Mouse (Mus musculus) heart, embryonic 13.5 days (tissue): ENCODE measurements around the gene Kcnh6. TPM values are rescaled to one million over a fixed set of nuclear protein-coding genes. Genes with fewer than 3 reads are reported as not detected.
"Not testable (repeated sequence)": the region's sequence is repeated elsewhere in the genome, so short reads cannot be mapped to it uniquely, and the experiment has no call there.

Source experiments
- ATAC-seq: fragments of 200-750 bp; cut with Nextera tagmentation; 2 replicates; pipeline ENCODE4 v1.8.0; 2017; ENCODE audit warnings: moderate TSS enrichment; ENCODE audit not compliant: insufficient number of reproducible peaks, low FRiP score, low TSS enrichment; ENCODE audit errors: extremely low read depth
- H3K27ac ChIP-seq: fragments of 300-500 bp; sonication (generic); replicated peaks from 2 replicates; pipeline ENCODE4 v1.5.1; 2015; ENCODE audit warnings: moderate library complexity, mild to moderate bottlenecking, inconsistent platforms
- H3K27me3 ChIP-seq: fragments of 300-500 bp; sonication (generic); replicated peaks from 2 replicates; pipeline ENCODE4 v1.6.1; 2015; ENCODE audit warnings: mild to moderate bottlenecking, inconsistent platforms
- H3K36me3 ChIP-seq: fragments of 300-500 bp; sonication (generic); 2 replicates; pipeline ENCODE4 v1.6.1; 2015; ENCODE audit warnings: mild to moderate bottlenecking, inconsistent platforms
- H3K4me1 ChIP-seq: fragments of 300-500 bp; sonication (generic); 2 replicates; pipeline ENCODE4 v1.6.1; 2015; ENCODE audit warnings: inconsistent platforms
- H3K4me2 ChIP-seq: fragments of 300-500 bp; sonication (generic); 2 replicates; pipeline ENCODE4 v1.6.1; 2015; ENCODE audit warnings: inconsistent platforms, mild to moderate bottlenecking, moderate library complexity
- H3K4me3 ChIP-seq: fragments of 300-500 bp; sonication (generic); 2 replicates; pipeline ENCODE4 v1.5.1; 2015; ENCODE audit warnings: moderate library complexity, mild to moderate bottlenecking, inconsistent platforms
- H3K9ac ChIP-seq: fragments of 300-500 bp; sonication (generic); 2 replicates; pipeline ENCODE4 v1.6.1; 2015; ENCODE audit warnings: inconsistent platforms, mild to moderate bottlenecking, moderate library complexity
- H3K9me3 ChIP-seq: fragments of 300-500 bp; sonication (generic); 2 replicates; pipeline ENCODE4 v1.6.1; 2016; ENCODE audit warnings: inconsistent platforms
- WGBS: fragments of 180-500 bp; shearing (Covaris S2); methylation state at CpG from one replicate; pipeline ENCODE4 v1.1.7; 2015; ENCODE audit warnings: mixed read lengths; 5-methylcytosine and 5-hydroxymethylcytosine counted together
- polyA plus RNA-seq: library from polyadenylated mRNA; unstranded; fragments of >200 nt; fragmentation: Nextera tagmentation; extraction: Ambion mirVana; gene quantifications from 2 replicates; pipeline ENCODE4 v1.2.1, GENCODE M21; 2015

Gene Kcnh6
- polyA plus RNA-seq, 1 experiment from 2014 or later: 0.13 TPM

GRCm38 (mm10) chr11:106065073-106065922, 57.4 kb downstream of the Kcnh6 start:
- Histone ChIP-seq H3K27me3 (no peaks in the 10 kb centered on the region), H3K27ac (peak overlapping the region; percentile 24; the same call in 1 of the 2 replicates), H3K9ac (peak overlapping the region; percentile 90), H3K4me2 (peak overlapping the region; percentile 79), H3K4me3 (peak overlapping the region; percentile 72), H3K36me3 (peaks cover 4% of the 10 kb centered on the region), H3K9me3 (no peaks in the 10 kb centered on the region), H3K4me1 (peaks cover 11% of the 10 kb centered on the region)
- no peak for ATAC-seq
- WGBS: 39% methylated on average over 18 of the region's 18 CpGs

GRCm38 (mm10) chr11:106065923-106066571, 58.1 kb downstream of the Kcnh6 start, which contains the start of gene Taco1:
TSS of gene Taco1 (plus strand) at chr11:106066061.
- peaks cover 11% of the 10 kb centered on the region for H3K4me1 ChIP-seq
- ATAC-seq: peak; percentile 87
- no peaks in the 10 kb centered on the region for H3K9me3 ChIP-seq
- WGBS: 0% methylated on average over 49 of the region's 49 CpGs
- H3K9ac ChIP-seq: peak within 1 kb of the TSS; percentile 90
- H3K27me3 ChIP-seq: no peaks in the 10 kb centered on the region
- peak within 1 kb of the TSS; percentile 79 for H3K27ac ChIP-seq
- peaks cover 9% of the 10 kb centered on the region for H3K36me3 ChIP-seq
- H3K4me3 ChIP-seq: peak within 1 kb of the TSS; percentile 72
- H3K4me2 ChIP-seq: peak within 1 kb of the TSS; percentile 79

DNA sequence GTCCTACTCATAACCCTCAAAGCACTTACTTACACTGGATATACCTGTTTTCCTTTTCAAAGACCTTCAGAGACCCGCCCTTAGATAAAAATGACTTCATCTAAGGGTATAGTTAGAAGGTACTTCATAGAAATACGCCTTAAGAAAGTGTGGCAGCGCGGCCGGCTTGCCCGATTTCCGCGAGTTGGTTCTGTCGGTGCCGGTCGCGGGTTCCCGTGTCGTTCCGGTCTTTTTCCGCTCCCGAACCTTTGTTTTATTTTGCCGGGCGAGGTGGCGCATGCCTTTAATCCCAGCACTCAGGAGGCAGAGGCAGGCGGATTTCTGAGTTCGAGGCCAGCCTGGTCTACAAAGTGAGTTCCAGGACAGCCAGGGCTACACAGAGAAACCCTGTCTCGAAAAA, 58.7 kb downstream of the Kcnh6 start:
- H3K27ac ChIP-seq: peak overlapping the region; percentile 79
- WGBS: 10% methylated on average over 23 of the region's 23 CpGs
- not testable (repeated sequence) for H3K9me3 ChIP-seq

DNA sequence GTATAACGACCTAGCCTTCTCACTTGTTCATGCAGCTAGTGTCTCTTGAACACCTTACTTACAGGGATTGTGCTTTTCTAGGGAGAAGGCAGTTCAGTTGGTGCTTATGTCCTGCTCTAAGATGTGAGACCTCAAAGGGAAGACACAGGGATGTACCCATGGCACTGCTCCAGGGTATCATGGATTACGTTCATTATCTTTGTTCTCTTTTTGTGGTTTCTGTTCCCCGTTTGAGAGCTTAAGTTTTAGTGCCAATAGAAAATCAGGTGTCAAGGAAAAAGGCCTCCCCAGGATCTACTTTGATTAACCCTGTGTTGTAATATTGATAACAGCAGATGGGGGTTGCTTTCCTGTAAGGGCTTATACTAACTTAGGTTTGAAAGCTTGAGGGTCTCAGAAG, 65.8 kb downstream of the Kcnh6 start:
- Histone ChIP-seq H3K9me3 (no peaks in the 10 kb centered on the region), H3K27ac (no peak overlapping the region), H3K4me1 (no peaks in the 10 kb centered on the region), H3K9ac (no peak overlapping the region), H3K4me2 (no peak overlapping the region), H3K36me3 (peaks cover 44% of the 10 kb centered on the region), H3K4me3 (no peak overlapping the region), H3K27me3 (no peaks in the 10 kb centered on the region)
- 75% methylated on average over 3 of the region's 3 CpGs for WGBS
- no peak for ATAC-seq

More for the DNA sequence above, 58.7 kb downstream of the Kcnh6 start:
- not testable (repeated sequence) for H3K27me3 ChIP-seq, ATAC-seq
- peak overlapping the region; percentile 72 for H3K4me3 ChIP-seq
- peak overlapping the region; percentile 79 for H3K4me2 ChIP-seq
- peaks cover 11% of the 10 kb centered on the region for H3K4me1 ChIP-seq
- peak overlapping the region; percentile 90 for H3K9ac ChIP-seq
- H3K36me3 ChIP-seq: peaks cover 14% of the 10 kb centered on the region

- no peak for ATAC-seq
- Histone ChIP-seq H3K9me3 (no peaks in the 10 kb centered on the region), H3K4me2 (no peak overlapping the region), H3K27me3 (no peaks in the 10 kb centered on the region), H3K4me1 (no peaks in the 10 kb centered on the region), H3K4me3 (no peak overlapping the region), H3K27ac (no peak overlapping the region), H3K9ac (no peak overlapping the region), H3K36me3 (peaks cover 33% of the 10 kb centered on the region)
- WGBS: 2% methylated on average over 4 of the region's 4 CpGs
These were observed 68.4 kb downstream of the Kcnh6 start for GRCm38 (mm10) chr11:106076321-106076720.

Other genes starting within 250 kb of the Kcnh6 start
- 4.6 and 5.2 TPM in 2 replicates for gene Cyb561, start 54.8 kb upstream of the Kcnh6 start, polyA plus RNA-seq
- 0.96 and 1.1 TPM in 2 replicates for gene Ace, start 40.2 kb upstream of the Kcnh6 start, polyA plus RNA-seq
- gene Ace3, start 13.4 kb upstream of the Kcnh6 start, polyA plus RNA-seq: not detected in 2 replicates
- 43.0 and 43.8 TPM in 2 replicates for gene Dcaf7, start 28.7 kb downstream of the Kcnh6 start, polyA plus RNA-seq
- 9.0 and 11.0 TPM in 2 replicates for gene Taco1, start 57.9 kb downstream of the Kcnh6 start, polyA plus RNA-seq
- gene Map3k3, start 76.5 kb downstream of the Kcnh6 start, polyA plus RNA-seq: 20.5 and 21.3 TPM in 2 replicates
- gene Gm10840, start 152.7 kb downstream of the Kcnh6 start, polyA plus RNA-seq: not detected in 2 replicates
- gene Limd2, start 152.7 kb downstream of the Kcnh6 start, polyA plus RNA-seq: 119 TPM in 2 replicates
- gene Strada, start 194.0 kb downstream of the Kcnh6 start, polyA plus RNA-seq: 18.9 and 20.4 TPM in 2 replicates
- 79.6 and 81.5 TPM in 2 replicates for gene Ccdc47, start 208.2 kb downstream of the Kcnh6 start, polyA plus RNA-seq
- 43.5 and 46.7 TPM in 2 replicates for gene Ddx42, start 208.8 kb downstream of the Kcnh6 start, polyA plus RNA-seq
- 36.6 and 37.4 TPM in 2 replicates for gene Ftsj3, start 248.0 kb downstream of the Kcnh6 start, polyA plus RNA-seq
- gene Psmc5, start 248.0 kb downstream of the Kcnh6 start, polyA plus RNA-seq: 229 and 256 TPM in 2 replicates